Mouse (Mus musculus) 3T3-L1 (cell line): ENCODE measurements around the gene Nppc.

Experiments
- DNase-seq: peaks from one replicate; pipeline ENCODE4 v3.0.0-alpha.2; 2015; ENCODE audit warnings: low read depth, low spot score

Gene Nppc

DNA sequence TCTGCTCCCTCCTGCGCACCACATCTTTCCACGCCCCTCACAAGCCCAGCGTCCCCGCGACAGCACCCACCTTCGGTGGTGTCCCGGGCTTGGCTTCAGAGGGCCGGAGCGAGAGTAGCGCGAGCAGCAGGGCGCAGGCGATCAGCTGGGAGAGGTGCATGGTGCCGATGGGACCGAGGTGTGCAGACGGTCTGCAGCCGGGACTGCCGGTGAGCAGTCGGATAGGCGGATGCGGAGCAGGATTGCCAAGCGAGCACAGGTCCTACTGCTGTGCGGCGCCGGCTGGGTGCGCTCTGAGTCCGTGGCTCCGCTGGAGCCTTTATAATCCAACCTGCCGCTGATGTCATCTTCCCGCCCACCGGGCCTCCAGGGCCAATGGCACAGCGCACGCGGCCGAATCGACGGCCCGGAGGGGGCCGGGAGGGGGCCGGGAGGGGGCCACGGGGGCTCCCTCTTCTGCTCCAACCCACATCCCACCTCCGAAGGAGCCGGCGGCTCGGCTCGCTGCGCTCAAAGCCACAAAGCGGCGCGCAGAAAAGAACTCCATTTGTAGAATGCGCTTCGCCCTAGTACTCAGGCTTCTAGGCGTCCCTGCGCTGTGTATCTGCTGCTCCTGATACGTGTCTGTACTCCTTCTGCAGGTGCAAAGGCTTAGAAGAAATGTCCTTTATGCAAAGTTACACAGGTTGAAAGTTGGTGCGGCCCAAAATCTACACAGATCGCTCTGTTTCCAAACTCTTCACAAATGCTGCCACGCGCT is at the start of gene Nppc:
Gene Nppc, minus strand, starts transcription at position 293 of the 760 bp plus-strand sequence.
- no peak for DNase-seq

- no peak for DNase-seq
Measured at GRCm38 (mm10) chr1:86719391-86719790, 49.0 kb upstream of the Nppc start.

DNA sequence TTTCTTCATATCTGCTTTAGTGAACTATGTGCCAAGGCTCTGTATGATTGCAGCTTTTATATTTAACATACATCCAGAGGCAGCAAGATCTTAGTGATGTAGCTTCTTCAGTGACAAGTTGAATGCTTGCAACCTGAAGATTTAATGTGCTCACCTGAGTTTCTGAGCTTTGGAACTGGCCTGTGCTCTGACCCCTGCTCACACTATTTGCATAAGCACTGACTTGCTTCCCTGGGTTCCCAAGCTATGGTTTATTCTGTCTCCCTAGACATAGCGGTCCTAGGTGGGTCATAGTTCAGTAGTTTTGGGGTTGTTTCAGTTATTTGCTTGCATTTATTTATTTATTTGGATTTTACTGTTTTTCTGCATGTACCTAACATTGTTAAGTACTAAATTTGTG is 47.8 kb upstream of the Nppc start:
- no peak for DNase-seq

GRCm38 (mm10) chr1:86713054-86713453 is 42.7 kb upstream of the Nppc start:
- no peak for DNase-seq

GRCm38 (mm10) chr1:86712045-86712444 is 41.7 kb upstream of the Nppc start:
- DNase-seq, result no peak

DNA sequence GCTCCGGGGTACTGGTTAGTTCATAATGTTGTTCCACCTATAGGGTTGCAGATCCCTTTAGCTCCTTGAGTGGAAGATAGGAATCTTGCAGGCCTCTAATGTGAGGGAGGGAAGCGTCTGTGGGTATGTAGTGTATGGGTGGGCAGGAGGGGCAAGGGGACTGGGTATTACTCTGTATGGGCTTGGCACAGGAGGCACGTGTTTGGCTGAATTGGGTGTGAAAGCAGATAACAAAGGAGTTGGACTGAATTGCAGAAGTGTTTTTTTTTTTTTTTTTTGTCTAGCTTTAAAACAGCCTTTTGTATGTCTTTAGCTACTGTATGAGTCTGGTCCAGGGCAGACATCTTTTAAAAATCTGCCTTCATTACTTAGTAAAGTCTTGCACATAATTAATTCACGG is 39.2 kb upstream of the Nppc start:
- DNase-seq, result no peak

DNA sequence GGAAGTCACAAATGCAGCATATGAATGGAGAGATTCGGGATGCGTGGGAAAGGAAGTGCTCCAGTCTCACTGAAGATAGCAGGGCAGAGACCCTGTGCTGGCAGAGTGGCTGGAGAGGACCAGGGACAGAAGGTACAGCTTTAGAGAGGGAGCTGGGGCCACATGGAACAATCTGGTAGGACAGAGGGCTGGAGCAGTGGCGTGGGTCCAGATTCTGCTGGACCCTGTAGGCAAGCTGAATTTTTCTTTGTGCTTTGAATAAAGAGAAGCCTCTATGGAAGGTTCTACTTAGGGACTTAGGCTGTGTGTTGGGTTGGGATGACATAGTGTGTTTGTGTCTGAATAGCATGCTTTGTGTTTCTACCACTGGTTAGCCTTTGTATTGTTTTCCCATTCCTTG is 35.1 kb upstream of the Nppc start:
- no peak for DNase-seq

GRCm38 (mm10) chr1:86703965-86704326 is 33.6 kb upstream of the Nppc start:
- peak; percentile 50 for DNase-seq

DNA sequence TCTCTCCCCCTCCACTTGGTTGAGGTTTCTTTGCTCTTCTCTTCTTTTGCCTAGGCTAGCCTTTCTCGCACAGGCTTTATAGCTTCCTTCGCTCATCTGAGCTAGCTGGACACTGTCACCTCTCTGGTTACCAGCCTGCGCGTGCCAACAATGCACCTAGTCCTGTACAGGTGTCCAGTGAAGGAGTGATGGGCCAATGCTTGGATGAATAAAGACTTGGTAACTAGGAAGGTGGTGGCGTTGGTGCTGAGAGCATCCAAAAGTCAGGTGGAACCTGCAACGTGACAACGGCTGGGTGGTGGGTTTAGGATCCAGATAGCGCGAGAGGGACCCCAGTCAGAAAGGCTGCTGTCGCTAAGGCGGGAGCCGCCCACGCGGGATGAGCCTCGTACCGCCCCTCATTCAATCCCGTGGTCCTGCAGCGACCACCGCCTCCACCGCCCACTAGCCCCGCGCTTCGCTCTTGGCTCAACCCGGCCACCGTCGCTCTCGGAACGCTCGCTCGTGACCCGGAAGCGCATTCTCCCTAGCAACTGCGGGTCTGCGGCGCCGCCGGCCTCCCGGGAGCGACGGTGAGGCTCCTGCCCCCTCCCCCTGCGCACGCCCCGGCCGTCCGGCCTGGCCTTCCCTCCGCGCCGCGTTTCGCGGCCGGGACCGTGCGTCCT is 33.1 kb upstream of the Nppc start, which contains the start of gene Dis3l2:
Gene Dis3l2, plus strand, starts transcription at position 509 of the 665 bp plus-strand sequence.
- peak; percentile 74 for DNase-seq

GRCm38 (mm10) chr1:86700367-86700766 is 30.0 kb upstream of the Nppc start:
- no peak for DNase-seq

- no peak for DNase-seq
Measured at GRCm38 (mm10) chr1:86699346-86700136, 29.2 kb upstream of the Nppc start.

DNA sequence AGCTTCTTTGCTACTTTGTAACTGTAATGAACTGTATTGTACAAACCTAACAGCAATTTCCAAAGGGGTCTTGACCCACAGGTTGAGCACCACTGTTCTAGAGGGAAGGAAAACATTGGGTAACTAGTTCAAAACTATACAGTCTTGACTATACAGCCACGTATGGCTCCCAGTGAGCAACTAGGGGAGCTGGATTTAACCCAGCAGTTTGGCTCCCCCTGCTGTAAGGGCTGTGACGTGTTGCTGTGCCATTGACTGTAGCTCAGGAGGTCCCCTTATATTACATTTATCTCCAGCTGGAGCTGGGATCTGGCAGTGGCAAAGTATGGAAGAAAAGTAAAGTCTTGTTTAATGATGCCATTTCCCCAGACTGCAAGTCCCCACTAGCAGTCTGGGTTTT is 28.4 kb upstream of the Nppc start:
- DNase-seq, result peak; percentile 51

- no peak for DNase-seq
Measured at GRCm38 (mm10) chr1:86696948-86697347, 26.6 kb upstream of the Nppc start.

GRCm38 (mm10) chr1:86691027-86691426 is 20.7 kb upstream of the Nppc start:
- DNase-seq, result no peak

DNA sequence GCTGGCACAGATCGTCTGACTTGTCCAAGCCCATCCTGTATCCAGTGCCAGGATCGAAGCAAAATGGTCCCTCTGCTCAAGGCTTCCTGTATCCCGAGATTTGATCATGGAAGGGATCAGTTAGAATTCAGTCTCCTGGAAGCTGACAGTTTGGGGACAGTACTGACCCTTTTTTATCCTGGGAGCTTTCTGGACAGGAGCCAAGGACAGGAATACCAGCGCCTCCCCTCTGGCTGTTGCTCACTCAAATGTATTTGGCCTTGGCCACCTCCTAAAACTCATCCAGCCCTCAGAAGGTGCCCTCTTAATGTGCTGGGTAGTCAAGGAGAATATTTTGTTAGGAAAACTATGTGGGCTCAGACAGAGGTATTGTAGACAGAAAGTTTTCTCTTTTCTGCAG is 16.9 kb upstream of the Nppc start:
- DNase-seq, result no peak

GRCm38 (mm10) chr1:86678667-86679066 is 8.3 kb upstream of the Nppc start:
- no peak for DNase-seq

GRCm38 (mm10) chr1:86677624-86678023 is 7.3 kb upstream of the Nppc start:
- DNase-seq, result no peak

- no peak for DNase-seq
Measured at GRCm38 (mm10) chr1:86675126-86675525, 4.8 kb upstream of the Nppc start.

DNA sequence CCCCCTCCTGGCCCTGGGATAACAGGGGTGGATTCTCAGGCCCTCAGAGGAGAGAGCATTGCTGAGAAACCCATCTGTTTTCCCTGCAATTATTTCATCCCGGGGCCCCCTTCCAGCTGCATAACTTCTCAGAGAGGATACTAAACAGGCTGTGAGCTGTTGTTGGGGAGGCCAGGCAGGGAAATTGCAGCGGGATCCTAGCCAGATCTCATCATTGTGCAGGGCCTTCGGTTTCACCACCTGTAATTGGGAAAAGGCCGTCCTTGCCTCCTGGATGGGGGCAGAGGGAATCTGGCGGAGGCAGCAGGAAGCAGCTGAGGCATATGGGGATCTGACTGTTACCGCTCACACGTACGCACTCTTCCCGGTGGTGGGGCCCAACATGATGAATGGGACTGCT is 4.0 kb upstream of the Nppc start:
- DNase-seq, result no peak

DNA sequence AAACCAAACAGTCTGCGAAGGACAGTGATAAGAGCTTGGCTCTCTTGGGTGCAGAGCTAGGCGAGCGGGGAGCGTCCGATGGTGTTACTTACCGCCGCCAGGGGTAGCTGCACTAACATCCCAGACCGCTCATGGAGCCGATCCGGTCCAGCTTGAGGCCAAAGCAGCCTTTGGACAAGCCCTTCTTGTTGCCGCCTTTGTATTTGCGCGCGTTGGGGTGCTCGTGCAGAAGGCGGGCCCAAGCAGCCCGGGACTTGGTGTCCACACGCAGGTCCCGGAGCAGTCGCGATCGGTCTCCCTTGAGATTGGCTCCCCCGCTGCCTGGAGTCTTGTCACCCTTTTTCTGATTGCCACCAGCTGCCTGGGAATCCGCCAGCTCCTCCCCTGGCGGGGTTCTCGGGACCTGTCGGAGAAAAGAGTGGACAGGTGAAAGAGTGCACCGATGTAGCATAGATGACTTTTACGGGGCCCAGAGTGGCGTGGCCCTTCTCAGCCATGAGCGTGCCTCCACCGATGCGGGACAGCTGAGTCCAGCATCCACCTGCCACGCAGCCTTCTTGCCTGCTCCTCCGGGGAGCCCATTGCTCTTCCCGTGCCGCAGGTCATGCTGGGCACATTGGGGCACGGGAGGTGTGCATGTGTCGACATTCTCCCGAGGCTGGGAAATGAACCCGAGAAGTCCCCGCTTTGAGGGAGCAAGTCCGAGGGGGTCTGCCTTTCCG is 658 bp downstream of the Nppc start:
- DNase-seq, result peak; percentile 78

GRCm38 (mm10) chr1:86665091-86665490 is 5.3 kb downstream of the Nppc start:
- DNase-seq, result no peak

DNA sequence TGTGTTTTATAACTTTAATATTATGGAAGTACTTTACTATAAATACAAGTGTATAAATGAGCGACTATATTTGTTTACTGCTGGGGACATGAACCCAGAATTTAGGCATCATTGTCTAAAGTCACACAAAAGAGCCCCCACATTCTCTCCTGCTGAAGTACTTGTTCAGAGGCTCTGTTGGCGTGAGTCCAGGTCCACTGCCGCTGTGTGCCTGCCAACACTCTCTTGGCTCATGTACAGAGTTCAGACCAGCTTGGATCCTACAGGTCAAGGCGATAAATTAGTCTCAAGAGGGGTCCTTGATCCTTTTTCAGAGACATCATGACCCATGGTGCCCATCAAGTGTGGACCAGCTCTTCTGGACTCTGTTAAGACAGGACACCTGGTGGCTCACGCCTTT is 13.3 kb downstream of the Nppc start:
- no peak for DNase-seq
